Mouse (Mus musculus): ENCODE data around the gene Trmt2b. TPM values are rescaled to one million over a fixed set of nuclear protein-coding genes. Genes with fewer than 3 reads are reported as not detected.
"Not testable (repeated sequence)": the region's sequence is repeated elsewhere in the genome, so short reads cannot be mapped to it uniquely, and the experiment has no call there.

The Trmt2b gene
- 8.9 and 9.0 TPM in 2 replicates for polyA plus RNA-seq (2015; fragmentation: Nextera tagmentation; extraction: Ambion mirVana)

GRCm38 (mm10) chrX:134276275-134277160 lies at the start of gene Trmt2b:
Gene Trmt2b (minus strand): TSS chrX:134276984.
- Histone ChIP-seq H3K4me3 (ENCODE audit: low read depth, low read length) (peak within 1 kb of the TSS; percentile 57), H3K27ac (ENCODE audit: low read depth) (peak within 1 kb of the TSS; percentile 79), H3K4me2 (ENCODE audit: low read depth, low read length) (peak within 1 kb of the TSS; percentile 67), H3K4me1 (ENCODE audit: insufficient read depth) (no peaks in the 10 kb centered on the region), H3K36me3 (replicated peaks; ENCODE audit: insufficient read depth, low read length) (no peaks in the 10 kb centered on the region), H3K9ac (replicated peaks) (peak within 1 kb of the TSS; percentile 58), H3K27me3 (ENCODE audit: insufficient read depth, low read length) (no peaks in the 10 kb centered on the region), H3K9me3 (ENCODE audit: low read length) (no peaks in the 10 kb centered on the region)
- 18% methylated on average over 26 of the region's 26 CpGs for WGBS (ENCODE audit: insufficient replicate concordance)
- peak; percentile 78 for DNase-seq
- ATAC-seq = peak; percentile 96
- TF ChIP-seq CTCF (IDR thresholded peaks at IDR 0.05; ENCODE audit: low read depth) (no peak), EP300 (IDR thresholded peaks at IDR 0.05; ENCODE audit: low read depth) (no peak)

GRCm38 (mm10) chrX:134319153-134319932 lies 42.6 kb upstream of the Trmt2b start:
- ATAC-seq (no peak), DNase-seq (peak; percentile 33)
- TF ChIP-seq CTCF (IDR thresholded peaks at IDR 0.05; ENCODE audit: low read depth) (peak; percentile 57), EP300 (IDR thresholded peaks at IDR 0.05; ENCODE audit: low read depth) (no peak)
- no peak overlapping the region for H3K4me2 ChIP-seq (ENCODE audit: low read depth, low read length)
- H3K27ac ChIP-seq (ENCODE audit: low read depth) = no peak overlapping the region
- H3K9me3 ChIP-seq (ENCODE audit: low read length) = no peaks in the 10 kb centered on the region
- H3K4me3 ChIP-seq (ENCODE audit: low read depth, low read length) = no peak overlapping the region
- WGBS (ENCODE audit: insufficient replicate concordance) = 71% methylated on average over 2 of the region's 2 CpGs
- no peak overlapping the region for H3K9ac ChIP-seq (replicated peaks)
- H3K4me1 ChIP-seq (ENCODE audit: insufficient read depth) = no peaks in the 10 kb centered on the region
- no peaks in the 10 kb centered on the region for H3K27me3 ChIP-seq (ENCODE audit: insufficient read depth, low read length)
- no peaks in the 10 kb centered on the region for H3K36me3 ChIP-seq (replicated peaks; ENCODE audit: insufficient read depth, low read length)

- H3K9me3 ChIP-seq (ENCODE audit: low read length); H3K4me3 ChIP-seq (ENCODE audit: low read depth, low read length); H3K27me3 ChIP-seq (ENCODE audit: insufficient read depth, low read length); ATAC-seq; H3K4me2 ChIP-seq (ENCODE audit: low read depth, low read length); H3K4me1 ChIP-seq (ENCODE audit: insufficient read depth); H3K9ac ChIP-seq (replicated peaks); DNase-seq; H3K36me3 ChIP-seq (replicated peaks; ENCODE audit: insufficient read depth, low read length); H3K27ac ChIP-seq (ENCODE audit: low read depth): not testable (repeated sequence)
- WGBS (ENCODE audit: insufficient replicate concordance) = 79% methylated on average over 7 of the region's 7 CpGs
Observed at GRCm38 (mm10) chrX:134311193-134311592, 34.4 kb upstream of the Trmt2b start.

GRCm38 (mm10) chrX:134308275-134308634 lies 31.5 kb upstream of the Trmt2b start:
- TF ChIP-seq CTCF (IDR thresholded peaks at IDR 0.05; ENCODE audit: low read depth) (no peak), EP300 (IDR thresholded peaks at IDR 0.05; ENCODE audit: low read depth) (no peak)
- Histone ChIP-seq H3K4me2 (ENCODE audit: low read depth, low read length) (peak overlapping the region; percentile 71), H3K27me3 (ENCODE audit: insufficient read depth, low read length) (no peaks in the 10 kb centered on the region), H3K9me3 (ENCODE audit: low read length) (no peaks in the 10 kb centered on the region), H3K36me3 (replicated peaks; ENCODE audit: insufficient read depth, low read length) (peaks cover 2% of the 10 kb centered on the region; the same call in 1 of the 2 replicates), H3K4me3 (ENCODE audit: low read depth, low read length) (peak overlapping the region; percentile 58), H3K9ac (replicated peaks) (peak overlapping the region; percentile 67), H3K27ac (ENCODE audit: low read depth) (peak overlapping the region; percentile 52), H3K4me1 (ENCODE audit: insufficient read depth) (no peaks in the 10 kb centered on the region)
- 27% methylated on average over 9 of the region's 9 CpGs for WGBS (ENCODE audit: insufficient replicate concordance)
- ATAC-seq (peak; percentile 82), DNase-seq (no peak)

- no peaks in the 10 kb centered on the region for H3K27me3 ChIP-seq (ENCODE audit: insufficient read depth, low read length)
- H3K9me3 ChIP-seq (ENCODE audit: low read length) = no peaks in the 10 kb centered on the region
- peak within 1 kb of the TSS; percentile 73 for H3K27ac ChIP-seq (ENCODE audit: low read depth)
- H3K9ac ChIP-seq (replicated peaks) = peak within 1 kb of the TSS; percentile 67
- DNase-seq (peak; percentile 90), ATAC-seq (peak; percentile 99)
- peak within 1 kb of the TSS; percentile 71 for H3K4me2 ChIP-seq (ENCODE audit: low read depth, low read length)
- H3K4me1 ChIP-seq (ENCODE audit: insufficient read depth) = no peaks in the 10 kb centered on the region
- WGBS (ENCODE audit: insufficient replicate concordance) = 18% methylated on average over 36 of the region's 36 CpGs
- peaks cover 2% of the 10 kb centered on the region; the same call in 1 of the 2 replicates for H3K36me3 ChIP-seq (replicated peaks; ENCODE audit: insufficient read depth, low read length)
- H3K4me3 ChIP-seq (ENCODE audit: low read depth, low read length) = peak within 1 kb of the TSS; percentile 58
- TF ChIP-seq CTCF (IDR thresholded peaks at IDR 0.05; ENCODE audit: low read depth) (peak; percentile 55), EP300 (IDR thresholded peaks at IDR 0.05; ENCODE audit: low read depth) (no peak)
Observed at GRCm38 (mm10) chrX:134307534-134308274, 30.9 kb upstream of the Trmt2b start, which contains the start of gene Cenpi. Gene Cenpi (plus strand): TSS chrX:134308084.

All from liver, postnatal 0 days (tissue).